Mouse (Mus musculus) MEL (cell line): Measurements from ENCODE around the gene Galnt9.

Experiments used
- CTCF ChIP-seq, 3 experiments: IDR thresholded peaks in 2 of 3; conservative IDR thresholded peaks in 1 of 3; 2 replicates each; pipeline ENCODE4 v1.5.1; 2011 to 2012; ENCODE audit warnings: low read length in 3 of 3, low read depth in 2 of 3, mild to moderate bottlenecking in 2 of 3, improper control_type of control experiment in 1 of 3, inconsistent platforms in 1 of 3, mixed read lengths in 1 of 3, moderate library complexity in 1 of 3; ENCODE audit not compliant: control insufficient read depth in 1 of 3, insufficient read depth in 1 of 3, poor library complexity in 1 of 3, severe bottlenecking in 1 of 3
- E2F4 ChIP-seq: IDR thresholded peaks from 2 replicates; pipeline ENCODE4 v1.6.1; 2011; ENCODE audit warnings: low read depth, low read length, improper control_type of control experiment, borderline replicate concordance
- EP300 ChIP-seq, 2 experiments: IDR thresholded peaks; 2 replicates each; pipeline ENCODE4 v1.6.1; 2011; ENCODE audit warnings: improper control_type of control experiment in 2 of 2, low read length in 2 of 2, low read depth in 1 of 2, mild to moderate bottlenecking in 1 of 2
- GATA1 ChIP-seq: IDR thresholded peaks from 2 replicates; pipeline ENCODE4 v1.6.1; 2011; ENCODE audit warnings: low read depth, low read length, improper control_type of control experiment
- KAT2A ChIP-seq: conservative IDR thresholded peaks from 2 replicates; pipeline ENCODE4 v1.6.1; 2012; ENCODE audit warnings: low read depth, low read length, improper control_type of control experiment, inconsistent platforms
- POLR2A ChIP-seq, 2 experiments: IDR thresholded peaks; 2 replicates each; pipeline ENCODE4 v1.6.1; 2011 to 2012; ENCODE audit warnings: low read length in 2 of 2, mild to moderate bottlenecking in 2 of 2, control low read depth in 1 of 2, improper control_type of control experiment in 1 of 2, low read depth in 1 of 2, moderate library complexity in 1 of 2; ENCODE audit not compliant: control insufficient read depth in 1 of 2, insufficient read depth in 1 of 2, poor library complexity in 1 of 2
- POLR2AphosphoS2 ChIP-seq: IDR thresholded peaks from 2 replicates; pipeline ENCODE4 v1.6.1; 2011; ENCODE audit warnings: low read length, improper control_type of control experiment
- RCOR1 ChIP-seq: IDR thresholded peaks from 2 replicates; pipeline ENCODE4 v1.6.1; 2012; ENCODE audit warnings: low read depth, mild to moderate bottlenecking, inconsistent platforms, low read length, improper control_type of control experiment
- UBTF ChIP-seq: IDR thresholded peaks from 2 replicates; pipeline ENCODE4 v1.6.1; 2012; ENCODE audit warnings: low read depth, mild to moderate bottlenecking, inconsistent platforms, low read length, improper control_type of control experiment, moderate library complexity, borderline replicate concordance; ENCODE audit not compliant: insufficient read depth
- USF1 ChIP-seq: IDR thresholded peaks from 2 replicates; pipeline ENCODE4 v1.6.1; 2014; ENCODE audit warnings: low read depth, mild to moderate bottlenecking, inconsistent platforms, low read length, improper control_type of control experiment, moderate library complexity
- ZKSCAN1 ChIP-seq: IDR thresholded peaks from 2 replicates; pipeline ENCODE4 v1.6.1; 2012; ENCODE audit warnings: low read depth, mild to moderate bottlenecking, inconsistent platforms, low read length, improper control_type of control experiment, moderate library complexity

- TF ChIP-seq E2F4 (no peak), ZKSCAN1 (no peak), POLR2AphosphoS2 (no peak), CTCF (IDR thresholded peaks at IDR 0.05 in 2 of 3, conservative IDR thresholded peaks at IDR 0.05 in 1 of 3; ENCODE audit: control insufficient read depth in 1 of 3, insufficient read depth in 1 of 3, low read depth in 2 of 3, low read length in 3 of 3, poor library complexity in 1 of 3, severe bottlenecking in 1 of 3) (no peak), POLR2A (IDR thresholded peaks at IDR 0.05; ENCODE audit: control insufficient read depth in 1 of 2, insufficient read depth in 1 of 2, low read depth in 1 of 2, low read length in 2 of 2, poor library complexity in 1 of 2) (no peak), UBTF (no peak), KAT2A (no peak), RCOR1 (no peak), GATA1 (no peak), USF1 (no peak), EP300 (IDR thresholded peaks at IDR 0.05; ENCODE audit: low read depth in 1 of 2, low read length in 2 of 2) (no peak)
These were observed 75.1 kb downstream of the Galnt9 start for GRCm38 (mm10) chr5:110619226-110619625.
